Mouse (Mus musculus) heart, adult 2 months (tissue): ENCODE measurements around the gene Ovgp1. TPM values are rescaled to one million over a fixed set of nuclear protein-coding genes. Genes with fewer than 3 reads are reported as not detected.

Experiments used
- DNase-seq, 2 experiments: peaks; one replicate each; pipeline ENCODE4 v3.0.0; 2021
- H3K27ac ChIP-seq: fragments of 200-600 bp; 2 replicates; pipeline ENCODE4 v1.8.1; 2022
- H3K27me3 ChIP-seq: fragments of 200-500 bp; 2 replicates; pipeline ENCODE4 v1.6.1; 2012; ENCODE audit warnings: mild to moderate bottlenecking, low read length, inconsistent platforms, mixed read lengths; ENCODE audit not compliant: control insufficient read depth, insufficient read depth
- H3K36me3 ChIP-seq: fragments of 200-500 bp; 2 replicates; pipeline ENCODE4 v1.6.1; 2012; ENCODE audit warnings: low read length, inconsistent platforms; ENCODE audit not compliant: control insufficient read depth, insufficient read depth
- H3K4me1 ChIP-seq: fragments of 200-500 bp; 2 replicates; pipeline ENCODE4 v1.6.1; 2011; ENCODE audit warnings: low read length; ENCODE audit not compliant: control insufficient read depth, insufficient read depth
- H3K4me3 ChIP-seq: fragments of 200-600 bp; 2 replicates; pipeline ENCODE4 v1.8.1; 2022
- H3K79me2 ChIP-seq: fragments of 200-500 bp; replicated peaks from 2 replicates; pipeline ENCODE4 v1.6.1; 2012; ENCODE audit warnings: mild to moderate bottlenecking, inconsistent platforms, low read length, moderate library complexity, mixed read lengths; ENCODE audit not compliant: control insufficient read depth, insufficient read depth
- H3K9ac ChIP-seq: fragments of 200-500 bp; 2 replicates; pipeline ENCODE4 v1.6.1; 2012; ENCODE audit warnings: low read depth, mild to moderate bottlenecking, control low read depth, inconsistent platforms, low read length, mixed read lengths
- CTCF ChIP-seq: fragments of 200-600 bp; IDR thresholded peaks from 2 replicates; pipeline ENCODE4 v1.8.1; 2022; ENCODE audit warnings: antibody characterized with exemption, mild to moderate bottlenecking, moderate library complexity
- EP300 ChIP-seq: fragments of 200-500 bp; IDR thresholded peaks from 2 replicates; pipeline ENCODE4 v1.6.1; 2011; ENCODE audit warnings: low read depth, low read length, control low read depth; ENCODE audit not compliant: insufficient read depth
- POLR2A ChIP-seq: fragments of 200-500 bp; IDR thresholded peaks from 2 replicates; pipeline ENCODE4 v1.6.1; 2011; ENCODE audit warnings: mild to moderate bottlenecking, low read depth, low read length, control low read depth; ENCODE audit not compliant: insufficient read depth
- WGBS: fragments of 180-500 bp; shearing (Covaris S2); methylation state at CpG from one replicate; pipeline ENCODE4 v1.1.7; 2018; 5-methylcytosine and 5-hydroxymethylcytosine counted together
- intact Hi-C: fragments of 180-260 bp; cut with DNase I; formaldehyde crosslinking; loops from one replicate; pipeline ENCODE4 v1.15.1; 2025
- polyA plus RNA-seq: library from polyadenylated mRNA; depleted of rRNA; stranded (reverse); fragments of >200 nt; gene quantifications from 2 replicates; pipeline ENCODE4 v1.2.3, GENCODE M21; 2012
- total RNA-seq, 2 experiments: library from RNA; stranded (reverse); gene quantifications; 2 replicates each; pipeline ENCODE4 v1.2.3; 2021

Gene Ovgp1
- total and polyA plus RNA-seq, 3 experiments: 0.16 to 0.98 (median 0.34) TPM

DNA sequence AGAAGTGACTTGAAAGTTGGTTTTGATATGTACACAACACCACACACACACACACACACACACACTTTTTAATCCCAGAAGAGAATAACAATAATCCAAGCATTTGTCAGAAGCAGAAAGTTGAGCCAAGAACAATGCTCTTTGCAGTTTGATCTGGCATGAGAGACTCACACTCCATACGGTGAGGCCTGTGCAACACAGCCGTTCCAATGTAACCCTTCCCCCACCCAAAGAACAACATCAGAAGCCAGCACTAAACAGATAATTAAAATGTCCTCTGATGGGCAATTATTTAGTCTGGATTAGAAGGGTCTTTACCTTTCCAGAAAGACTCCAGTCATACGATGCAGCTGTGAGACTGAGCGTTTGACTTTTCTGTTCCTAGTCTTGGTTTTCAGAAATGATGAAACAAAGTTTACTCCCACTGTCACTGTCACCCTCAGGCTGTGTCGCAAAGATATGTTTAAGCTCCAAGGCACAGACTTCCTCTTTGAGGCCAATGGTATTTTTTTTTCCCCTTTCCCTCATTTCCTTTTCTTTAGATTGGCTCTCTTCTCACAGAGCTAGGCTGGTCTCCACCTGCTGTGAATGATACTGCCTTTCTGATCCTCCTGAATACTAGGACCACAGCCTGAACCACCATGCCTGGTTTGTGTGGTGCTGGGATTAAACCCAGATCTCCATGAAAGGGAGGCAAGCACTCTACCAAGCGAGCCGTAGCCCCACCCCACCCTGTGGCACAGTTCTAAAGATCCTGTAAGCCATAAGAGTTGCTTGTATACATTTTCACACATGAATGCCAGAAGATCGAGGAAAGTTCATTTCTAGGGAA lies 41.1 kb upstream of the Ovgp1 start, which contains the start of gene I830077J02Rik:
TSS of gene I830077J02Rik (minus strand) at position 425 of the 832 bp plus-strand sequence.
- H3K9ac ChIP-seq: no peak within 1 kb of the TSS
- TF ChIP-seq EP300: no peak
- TF ChIP-seq CTCF: no peak
- no peak for TF ChIP-seq POLR2A
- intact Hi-C loops: no loop called here
- no peaks in the 10 kb centered on the region for H3K79me2 ChIP-seq
- H3K27me3 ChIP-seq: no peaks in the 10 kb centered on the region
- peaks cover 3% of the 10 kb centered on the region for H3K4me1 ChIP-seq
- H3K4me3 ChIP-seq: no peak within 1 kb of the TSS
- WGBS: 50% methylated on average over 8 of the region's 8 CpGs
- H3K27ac ChIP-seq: no peak within 1 kb of the TSS
- no peaks in the 10 kb centered on the region for H3K36me3 ChIP-seq
- no peak for DNase-seq

GRCm38 (mm10) chr3:105933926-105934325 lies 39.6 kb upstream of the Ovgp1 start:
- intact Hi-C loops: no loop called here
- no peak overlapping the region for H3K27ac ChIP-seq

GRCm38 (mm10) chr3:105935033-105935432 lies 38.5 kb upstream of the Ovgp1 start:
- Histone ChIP-seq H3K36me3 (no peaks in the 10 kb centered on the region), H3K79me2 (no peaks in the 10 kb centered on the region), H3K27ac (peak overlapping the region; percentile 33), H3K27me3 (no peaks in the 10 kb centered on the region), H3K4me3 (no peak overlapping the region), H3K9ac (no peak overlapping the region), H3K4me1 (peaks cover 3% of the 10 kb centered on the region)
- no peak for TF ChIP-seq POLR2A
- DNase-seq: peak; percentile 50 to 69
- 48% methylated on average over 5 of the region's 5 CpGs for WGBS
- intact Hi-C loops: no loop called here

More at GRCm38 (mm10) chr3:105933926-105934325, 39.6 kb upstream of the Ovgp1 start:
- DNase-seq: no peak
- 88% methylated on average over 6 of the region's 6 CpGs for WGBS
- H3K79me2 ChIP-seq: no peaks in the 10 kb centered on the region
- no peak overlapping the region for H3K4me3 ChIP-seq
- no peaks in the 10 kb centered on the region for H3K36me3 ChIP-seq
- TF ChIP-seq CTCF (no peak), EP300 (no peak), POLR2A (no peak)
- peaks cover 3% of the 10 kb centered on the region for H3K4me1 ChIP-seq
- H3K9ac ChIP-seq: no peak overlapping the region
- H3K27me3 ChIP-seq: no peaks in the 10 kb centered on the region

- H3K4me1 ChIP-seq: peaks cover 3% of the 10 kb centered on the region
- no peak for DNase-seq
- H3K79me2 ChIP-seq: no peaks in the 10 kb centered on the region
- intact Hi-C loops: no loop called here
- no peak overlapping the region for H3K4me3 ChIP-seq
- H3K27ac ChIP-seq: no peak overlapping the region
- H3K36me3 ChIP-seq: peaks cover under 1% of the 10 kb centered on the region
- TF ChIP-seq POLR2A: no peak
- no peak overlapping the region for H3K9ac ChIP-seq
- 72% methylated on average over 4 of the region's 4 CpGs for WGBS
- no peaks in the 10 kb centered on the region for H3K27me3 ChIP-seq
Measured at GRCm38 (mm10) chr3:105936111-105936510, 37.4 kb upstream of the Ovgp1 start.

GRCm38 (mm10) chr3:105951348-105951747 lies 22.2 kb upstream of the Ovgp1 start:
- intact Hi-C loops: no loop called here
- no peak overlapping the region for H3K27ac ChIP-seq

DNA sequence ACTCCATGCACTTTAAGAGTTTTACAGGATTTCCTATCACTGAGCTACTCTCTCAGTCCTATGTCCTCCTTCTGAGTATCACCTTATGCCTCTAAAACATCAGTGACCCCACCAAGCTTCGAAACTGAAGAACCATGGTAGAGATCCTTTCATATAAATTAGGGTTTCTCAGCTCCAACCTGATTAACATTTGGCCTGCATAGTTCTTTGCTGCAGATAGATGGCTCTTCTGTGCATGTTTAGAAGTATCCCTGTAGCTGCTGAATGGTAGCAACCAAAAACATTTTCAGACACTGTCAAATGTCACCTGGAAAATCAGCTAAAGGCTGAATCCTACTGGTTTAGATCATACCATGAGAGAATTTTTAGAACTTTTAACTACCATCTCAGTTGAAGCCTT lies 16.3 kb upstream of the Ovgp1 start:
- peaks cover 4% of the 10 kb centered on the region for H3K79me2 ChIP-seq
- H3K27ac ChIP-seq: peak overlapping the region; percentile 95
- no peak for TF ChIP-seq POLR2A
- no peak for TF ChIP-seq EP300
- TF ChIP-seq CTCF: peak; percentile 38
- DNase-seq: no peak
- H3K4me1 ChIP-seq: peaks cover 5% of the 10 kb centered on the region
- H3K27me3 ChIP-seq: no peaks in the 10 kb centered on the region
- peaks cover 46% of the 10 kb centered on the region for H3K36me3 ChIP-seq
- intact Hi-C loops: loop anchor here (5.0 kb wide), 1 partner anchor 270 kb away; the partner anchor contains the start of gene Ddx20
- 76% methylated on average over 1 of the region's 1 CpGs for WGBS
- H3K4me3 ChIP-seq: peak overlapping the region; percentile 78
- H3K9ac ChIP-seq: no peak overlapping the region

More at GRCm38 (mm10) chr3:105951348-105951747, 22.2 kb upstream of the Ovgp1 start:
- H3K4me1 ChIP-seq: no peaks in the 10 kb centered on the region
- peaks cover 61% of the 10 kb centered on the region for H3K36me3 ChIP-seq
- H3K4me3 ChIP-seq: no peak overlapping the region
- DNase-seq: no peak
- WGBS: 93% methylated on average over 7 of the region's 7 CpGs
- no peak overlapping the region for H3K9ac ChIP-seq
- H3K79me2 ChIP-seq: 0 out of 2 replicates have a peak, but pooled peaks cover 2% of the 10 kb centered on the region
- TF ChIP-seq POLR2A (no peak), CTCF (no peak), EP300 (no peak)
- H3K27me3 ChIP-seq: no peaks in the 10 kb centered on the region
